Mouse (Mus musculus) kidney, postnatal 25 days (tissue): Measurements from ENCODE around the gene Tcf7l2.
A peak's percentile ranks its signal among the peaks of the same experiment; 100 is the strongest.

Experiments
- DNase-seq, 2 experiments: peaks; one replicate each; pipeline ENCODE4 v3.0.0; 2021; ENCODE audit warnings: mixed read lengths in 2 of 2

The Tcf7l2 gene

DNA sequence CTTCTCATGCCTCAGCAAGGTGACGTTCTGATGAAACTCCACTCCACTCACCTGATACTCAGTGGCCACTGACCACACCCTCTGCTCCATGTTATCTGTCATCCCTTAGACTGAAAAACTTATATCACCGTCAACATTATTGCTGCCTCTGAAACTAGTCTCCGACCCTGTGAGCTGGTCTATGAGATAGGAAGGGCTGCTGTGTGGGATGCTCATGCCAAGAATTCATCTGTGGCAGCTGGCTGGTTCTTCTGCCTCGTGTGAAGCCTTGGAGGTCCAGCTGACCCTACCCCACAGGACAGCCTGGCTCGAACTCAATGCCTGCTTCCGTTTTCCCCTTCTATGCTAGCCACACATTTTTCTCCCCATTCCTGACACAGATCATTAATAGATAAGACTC lies 125.6 kb downstream of the Tcf7l2 start:
- DNase-seq = no peak

DNA sequence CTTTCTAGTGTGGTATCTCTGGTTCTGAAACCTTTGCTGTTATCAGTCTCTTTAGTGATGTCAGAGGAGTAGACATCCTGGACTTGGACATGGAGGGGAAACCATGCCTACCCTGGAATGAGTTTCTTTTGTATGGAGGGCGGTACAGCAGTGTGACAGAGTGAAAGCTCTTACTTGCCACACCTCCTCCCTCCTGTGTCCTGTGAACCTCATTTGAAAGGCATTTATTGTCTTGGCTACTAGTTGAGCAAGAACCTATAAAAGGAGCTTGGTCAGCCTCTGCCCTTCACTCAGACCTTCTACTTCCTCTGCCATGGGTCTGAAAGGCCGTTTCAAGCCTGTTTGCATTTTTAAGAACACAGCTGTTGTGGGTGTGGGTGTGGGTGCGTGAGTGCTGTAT lies 126.3 kb downstream of the Tcf7l2 start:
- no peak for DNase-seq

DNA sequence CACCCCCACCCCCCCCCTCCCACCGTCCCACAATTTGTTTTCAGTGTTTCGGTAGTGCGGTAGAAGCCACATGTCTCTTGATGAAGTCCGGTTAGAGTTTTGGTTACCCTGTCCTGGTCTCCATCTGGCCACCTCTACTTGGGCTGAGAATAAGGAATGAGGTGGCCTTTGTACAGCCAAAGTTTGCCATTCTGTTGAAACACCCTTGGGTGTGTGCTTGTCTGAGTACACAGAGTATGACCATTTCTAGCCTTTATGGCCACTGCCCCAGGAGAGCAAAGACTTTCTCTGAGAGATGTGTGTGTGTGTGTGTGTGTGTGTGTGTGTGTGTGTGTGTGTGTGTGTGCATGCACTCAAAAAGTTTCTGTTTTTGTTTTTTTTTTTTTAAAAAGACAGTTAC lies 127.0 kb downstream of the Tcf7l2 start:
- no peak for DNase-seq

DNA sequence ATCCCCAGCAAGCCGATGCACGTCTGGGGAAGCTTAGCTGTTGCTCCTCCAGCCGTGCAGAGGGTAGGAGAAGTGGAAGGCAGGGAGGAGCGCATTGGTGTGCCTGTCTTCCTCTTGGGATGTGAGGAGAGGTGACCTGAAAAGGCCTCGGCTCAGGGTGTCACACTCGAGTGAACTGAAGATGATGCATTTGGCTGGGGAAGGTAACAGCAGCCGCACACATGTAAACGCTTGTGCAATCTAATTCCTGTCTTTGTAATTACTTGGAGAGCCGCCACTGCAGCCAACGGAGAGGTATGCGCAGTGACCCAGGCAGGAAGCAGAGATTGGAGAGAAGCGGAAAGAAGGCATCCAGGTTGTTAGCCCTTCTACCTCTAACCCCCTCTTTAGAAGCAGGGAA lies 129.2 kb downstream of the Tcf7l2 start:
- DNase-seq = peak; percentile 57 to 77

DNA sequence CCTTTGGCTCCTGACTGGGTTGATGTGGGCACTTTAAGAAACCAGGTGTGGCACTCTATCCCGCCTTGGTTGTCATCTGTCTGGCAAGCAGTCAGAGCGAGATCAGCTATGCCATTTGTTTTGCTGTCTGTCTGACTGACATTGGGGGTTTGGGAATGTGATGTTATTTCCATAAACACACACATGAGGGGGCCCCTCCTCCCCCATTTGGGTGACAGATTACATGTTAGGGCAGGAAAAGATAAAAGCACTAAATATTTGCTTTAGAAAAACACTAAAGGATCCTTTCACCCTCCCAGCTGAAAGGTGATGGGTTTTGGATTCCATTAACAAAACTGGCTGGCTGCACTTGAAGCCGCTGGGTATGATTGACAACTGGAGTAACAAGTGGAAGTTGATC lies 129.9 kb downstream of the Tcf7l2 start:
- no peak for DNase-seq

DNA sequence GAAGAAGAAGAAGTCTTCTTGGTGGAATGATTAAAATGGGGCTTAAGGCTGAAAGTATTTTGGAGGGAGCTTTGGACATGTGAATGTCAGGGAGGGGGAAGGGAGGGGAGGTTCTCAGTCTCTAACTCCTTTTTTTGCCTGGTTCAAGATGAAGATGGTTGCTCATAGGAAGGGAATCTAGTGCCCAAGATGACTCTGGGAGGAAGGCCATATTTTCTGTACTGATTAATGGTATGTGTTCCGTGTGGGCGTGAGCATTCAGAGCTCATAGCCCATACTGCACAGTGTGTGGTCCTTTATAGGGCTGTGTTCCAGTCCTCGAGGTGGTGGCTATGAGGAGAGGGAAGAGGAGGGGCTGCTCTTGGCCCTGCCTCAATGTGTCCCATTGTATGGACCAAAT lies 131.6 kb downstream of the Tcf7l2 start:
- no peak for DNase-seq

DNA sequence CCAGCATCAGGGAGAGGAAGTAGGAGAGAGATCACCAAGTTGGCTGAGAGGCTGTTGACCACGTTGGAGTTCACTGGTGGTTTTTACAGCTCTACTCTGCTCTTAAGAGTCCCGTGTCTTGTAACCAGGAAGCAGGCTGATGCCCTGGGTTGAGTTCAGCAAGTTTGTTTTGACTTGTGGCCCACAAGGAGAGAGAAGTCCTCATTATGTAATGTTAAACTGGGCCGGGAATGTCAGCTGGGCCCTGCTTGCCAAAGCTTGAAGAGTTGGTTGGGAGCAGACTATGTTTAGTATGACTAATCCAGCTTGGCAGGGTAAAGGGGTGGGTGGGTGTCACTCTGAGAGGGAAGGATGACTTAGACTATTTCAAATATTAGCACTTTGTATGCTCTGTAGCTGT lies 134.9 kb downstream of the Tcf7l2 start:
- DNase-seq = peak; percentile 24 to 77

DNA sequence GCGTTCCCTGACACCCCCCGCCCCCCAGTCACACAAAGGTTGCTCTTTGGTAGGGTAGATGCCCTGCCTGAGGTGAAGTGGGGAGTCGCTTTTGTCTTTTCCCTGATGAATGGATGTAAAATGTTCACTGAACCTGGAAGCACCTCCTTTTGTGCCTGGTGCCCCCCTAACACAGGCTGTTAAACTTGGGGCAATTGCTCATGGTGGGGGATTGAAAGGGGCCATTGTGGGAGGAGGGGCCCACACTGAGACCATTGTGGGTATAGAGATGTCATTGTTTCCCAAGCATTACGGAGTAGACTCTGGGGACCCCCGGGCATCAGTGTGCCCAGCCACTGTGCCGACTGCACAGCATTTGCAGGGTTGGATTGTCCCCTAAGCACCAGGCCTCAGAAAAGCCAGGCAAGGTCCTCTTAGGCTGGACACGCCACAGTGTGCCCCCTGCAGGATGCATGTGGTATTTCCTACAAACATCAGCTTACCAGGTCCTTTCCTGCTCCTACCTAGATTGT lies 135.8 kb downstream of the Tcf7l2 start:
- peak; percentile 80 to 83 for DNase-seq

DNA sequence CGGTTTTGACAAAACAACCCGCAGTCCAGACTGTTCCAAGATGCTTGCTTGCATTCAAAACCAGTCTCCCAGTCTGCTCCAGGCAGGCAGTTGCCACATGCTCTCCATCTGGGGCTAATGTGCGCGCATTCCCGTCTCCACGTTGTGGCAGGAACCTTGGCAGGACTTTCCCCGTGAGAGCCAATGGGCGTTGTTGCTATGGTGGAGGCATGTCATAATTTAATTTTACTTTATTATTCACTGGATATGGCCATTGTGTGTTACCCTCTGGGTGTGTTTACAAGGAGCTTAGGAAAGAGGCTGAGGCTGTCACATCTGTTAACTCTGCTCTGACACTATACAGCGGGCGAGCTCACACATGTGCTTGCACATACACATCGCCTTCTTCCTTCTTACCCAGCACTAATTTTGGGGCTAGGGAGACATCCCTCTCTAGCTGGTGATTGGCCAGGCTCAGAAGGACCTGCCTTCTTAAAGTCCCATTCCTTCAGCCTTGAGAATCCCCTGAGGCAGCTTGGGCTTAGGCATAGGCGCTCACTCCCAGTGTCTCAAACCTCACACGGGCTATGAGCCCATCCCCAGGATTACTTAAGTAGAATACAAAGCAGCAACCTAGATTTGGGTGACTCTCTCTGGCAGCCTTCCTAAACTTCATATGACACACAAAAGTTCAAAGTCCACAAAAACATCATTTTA lies 139.2 kb downstream of the Tcf7l2 start:
- no peak for DNase-seq

DNA sequence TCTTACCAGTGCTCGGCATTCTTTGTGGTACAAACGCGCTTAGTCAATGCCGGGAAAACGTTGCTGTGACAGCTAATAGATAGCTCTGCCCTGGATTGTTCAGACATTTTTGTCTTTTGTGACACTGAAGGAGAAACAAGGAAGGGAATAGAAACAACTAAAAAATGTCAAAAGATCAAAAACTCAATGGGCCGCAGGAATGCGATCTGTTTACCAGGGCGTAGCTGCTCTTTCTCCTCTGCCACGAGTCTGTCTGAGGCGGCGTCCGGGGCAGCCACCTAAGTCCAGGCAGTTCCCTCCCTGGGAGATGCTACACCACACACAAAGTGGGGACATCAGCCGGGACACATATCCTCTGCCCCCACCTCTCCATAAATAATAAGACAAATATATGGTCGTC lies 144.9 kb downstream of the Tcf7l2 start:
- DNase-seq = peak in 1 of 2 experiments; percentile 30

DNA sequence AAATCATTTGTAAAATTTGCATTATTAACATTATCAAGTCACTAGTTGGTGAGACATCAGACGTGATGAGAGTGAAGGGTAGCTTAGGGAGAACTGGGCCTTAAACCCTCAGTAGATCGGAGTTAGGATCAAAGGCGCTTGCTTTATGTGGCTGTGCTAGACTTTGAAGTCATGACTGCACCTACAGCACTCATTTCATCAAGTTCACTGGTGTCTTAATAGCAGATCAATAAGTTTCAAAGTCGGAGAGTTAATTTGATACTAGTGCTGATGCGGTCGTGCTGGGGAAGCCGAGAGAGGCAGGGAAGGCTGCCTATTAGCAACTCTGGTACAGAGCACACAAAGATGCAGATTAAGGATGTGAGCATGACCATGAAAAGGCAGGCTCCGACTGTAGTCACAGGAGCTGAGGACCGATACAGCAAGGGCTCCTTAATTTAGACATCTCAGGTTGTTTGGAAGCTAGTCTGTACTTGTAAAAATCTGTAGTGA lies 150.1 kb downstream of the Tcf7l2 start:
- DNase-seq = no peak

DNA sequence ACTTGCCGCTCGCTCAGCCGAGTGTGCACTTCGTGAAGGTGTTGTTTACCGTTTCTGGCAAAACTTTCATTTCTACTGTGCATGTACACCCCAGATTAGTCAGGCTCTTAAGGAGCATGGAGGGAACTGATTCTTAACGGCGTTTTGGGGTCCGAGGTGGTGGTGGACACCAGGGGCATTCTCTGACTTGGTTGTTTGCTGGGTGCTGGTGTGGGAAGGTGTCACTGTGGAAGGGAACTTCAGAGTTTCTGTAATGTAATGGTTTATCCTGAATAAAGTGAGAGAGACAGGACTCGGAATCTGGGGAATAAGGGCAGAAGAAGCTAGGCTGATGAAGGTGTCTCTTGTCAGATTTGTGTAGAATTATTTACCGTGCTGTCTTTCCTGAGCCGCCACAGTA lies 151.9 kb downstream of the Tcf7l2 start:
- no peak for DNase-seq

DNA sequence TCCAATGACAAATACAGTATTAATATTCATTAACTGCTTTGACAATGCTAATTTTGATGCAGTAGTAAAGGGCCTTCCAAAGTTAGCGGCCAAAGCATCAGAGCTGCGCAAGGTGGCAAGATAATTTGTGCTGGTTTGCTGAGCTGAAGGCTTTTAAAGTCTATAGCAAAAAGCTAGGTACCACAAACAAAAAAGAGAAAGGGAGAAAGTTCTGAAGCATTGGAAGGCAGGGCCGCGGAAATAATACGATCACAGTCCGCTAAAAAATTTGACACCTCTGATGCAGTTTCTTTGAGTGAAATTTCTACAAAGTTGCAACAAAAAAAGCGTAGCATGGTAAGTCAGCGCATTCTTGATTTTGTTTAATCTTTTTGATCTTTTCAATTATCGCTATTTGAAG lies 152.8 kb downstream of the Tcf7l2 start:
- DNase-seq = no peak

DNA sequence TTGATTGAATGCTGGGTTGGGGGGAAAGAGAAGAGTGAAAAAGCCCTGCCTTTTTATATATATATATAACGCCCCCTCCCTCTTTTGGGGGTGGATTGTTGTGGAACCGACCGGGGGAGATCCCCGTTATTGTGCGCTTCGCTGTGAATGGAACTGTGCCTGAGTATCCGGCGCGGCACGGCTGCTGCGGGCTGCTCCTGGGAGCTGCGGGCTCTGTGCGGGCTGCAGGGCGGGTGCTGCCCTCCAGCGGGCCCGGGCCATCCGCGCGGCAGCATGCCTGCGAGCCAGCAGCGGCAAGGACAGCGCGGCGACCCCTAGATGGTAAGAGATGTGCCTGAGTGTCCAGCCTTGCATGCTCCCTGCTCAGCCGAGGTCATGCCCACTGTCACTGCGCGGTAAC lies 153.7 kb downstream of the Tcf7l2 start:
- DNase-seq = peak; percentile 57 to 68

DNA sequence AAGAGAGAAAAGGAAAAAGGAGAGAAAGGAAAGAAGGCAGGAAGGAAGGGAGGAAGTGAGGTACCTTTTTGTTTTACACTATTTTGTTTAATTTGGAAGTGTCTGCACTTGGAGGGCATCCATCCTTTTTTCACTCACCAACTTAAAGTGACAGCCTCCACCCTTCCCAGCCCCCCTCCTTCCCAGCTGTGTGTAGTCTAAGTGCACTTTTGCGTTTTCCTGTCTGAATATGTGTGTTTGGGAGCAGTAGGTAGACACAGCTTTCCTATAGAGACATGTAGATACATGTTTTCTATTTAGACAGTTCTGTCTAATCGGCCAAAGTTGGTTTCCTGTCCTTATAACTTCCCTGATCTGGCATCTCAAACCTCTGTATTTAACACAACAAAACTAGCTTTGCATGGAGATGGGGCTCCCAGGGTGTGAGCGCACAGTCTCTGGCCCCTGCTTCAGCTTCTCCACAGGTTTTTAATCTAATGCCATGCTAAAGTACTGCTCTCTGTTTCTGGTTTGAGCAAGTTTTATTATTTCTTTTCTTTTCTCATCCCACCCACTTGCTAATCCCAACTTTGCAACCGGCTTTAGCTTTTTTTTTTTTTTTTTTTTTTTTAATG lies 154.3 kb downstream of the Tcf7l2 start:
- DNase-seq = no peak

DNA sequence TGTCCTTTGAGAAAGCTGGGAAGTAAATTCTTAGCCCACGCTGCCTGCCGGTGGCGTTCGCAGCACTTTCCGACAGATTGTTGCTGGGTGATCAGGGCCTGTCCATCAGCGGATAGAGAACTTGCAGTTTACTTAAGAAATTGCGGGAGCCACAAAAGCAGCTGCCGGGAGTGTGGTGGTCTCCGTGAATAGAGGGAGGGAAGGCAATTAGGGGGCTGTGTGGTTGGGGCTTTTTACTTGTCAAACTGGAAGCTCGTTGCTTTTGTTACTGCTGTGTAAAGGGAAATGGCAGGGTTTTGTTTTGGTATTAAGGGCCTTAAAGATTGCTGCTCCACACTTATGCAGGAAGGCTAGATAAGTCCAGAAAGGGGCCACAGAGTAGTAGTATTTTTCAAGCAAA lies 155.0 kb downstream of the Tcf7l2 start:
- DNase-seq = no peak

DNA sequence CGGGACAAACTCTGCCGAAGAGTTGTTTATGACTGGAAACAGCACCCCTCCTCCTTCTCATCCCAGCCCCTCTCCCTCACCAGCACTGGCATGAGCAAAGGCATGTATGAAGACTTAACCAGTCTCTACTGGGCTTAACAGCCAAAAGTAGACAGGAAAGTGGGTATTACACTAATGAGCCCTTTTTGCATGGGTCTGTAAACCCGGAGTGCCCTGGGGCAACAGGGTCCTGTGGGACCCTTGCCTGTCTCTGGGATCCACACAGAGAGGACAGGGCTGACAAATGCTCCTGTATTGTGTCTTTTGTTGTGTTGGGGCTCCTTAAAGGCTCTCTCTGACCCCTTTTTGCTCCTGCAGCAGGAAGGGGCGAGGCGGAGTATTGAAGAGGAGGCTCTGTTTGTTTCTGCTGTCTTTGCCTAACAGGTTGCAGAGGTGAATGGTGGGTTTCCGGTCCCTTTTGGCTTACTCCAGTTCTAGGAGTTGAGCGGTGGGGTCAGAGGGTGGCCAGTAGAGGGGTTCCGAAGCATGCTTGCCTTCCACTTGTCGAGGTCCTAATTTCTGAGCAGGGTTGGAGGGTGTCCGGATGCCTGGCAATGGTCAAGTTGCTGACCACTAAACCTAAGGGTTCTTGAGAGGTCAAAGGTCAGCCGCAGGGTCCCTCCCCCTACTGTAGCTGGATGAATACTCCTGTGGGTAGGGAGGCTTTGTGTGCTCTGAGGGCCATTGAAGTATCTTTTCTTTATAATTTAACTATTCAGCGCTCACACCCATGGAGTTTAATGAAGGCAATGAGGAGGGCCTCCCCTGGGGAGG lies 161.2 kb downstream of the Tcf7l2 start:
- DNase-seq = no peak

DNA sequence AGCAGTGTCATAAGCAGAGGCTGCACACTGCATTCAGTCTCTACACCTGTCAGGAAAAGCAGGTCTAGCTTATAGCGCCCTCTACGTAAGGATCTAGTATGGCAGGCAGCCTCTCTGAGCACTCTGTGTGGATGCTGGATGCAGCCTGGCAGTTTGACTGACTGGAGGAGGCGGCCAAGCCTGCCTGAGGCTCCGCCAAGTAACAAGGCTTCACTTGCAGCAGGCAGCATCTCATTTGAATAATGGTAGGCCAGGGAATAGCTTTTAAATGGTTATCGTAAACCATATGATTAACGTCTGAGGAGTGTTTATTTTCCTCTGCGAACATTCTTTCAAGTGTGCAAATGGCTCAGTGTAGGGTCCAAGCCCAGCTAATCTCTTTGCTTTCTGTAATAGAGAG lies 167.4 kb downstream of the Tcf7l2 start:
- DNase-seq = peak; percentile 48 to 52

DNA sequence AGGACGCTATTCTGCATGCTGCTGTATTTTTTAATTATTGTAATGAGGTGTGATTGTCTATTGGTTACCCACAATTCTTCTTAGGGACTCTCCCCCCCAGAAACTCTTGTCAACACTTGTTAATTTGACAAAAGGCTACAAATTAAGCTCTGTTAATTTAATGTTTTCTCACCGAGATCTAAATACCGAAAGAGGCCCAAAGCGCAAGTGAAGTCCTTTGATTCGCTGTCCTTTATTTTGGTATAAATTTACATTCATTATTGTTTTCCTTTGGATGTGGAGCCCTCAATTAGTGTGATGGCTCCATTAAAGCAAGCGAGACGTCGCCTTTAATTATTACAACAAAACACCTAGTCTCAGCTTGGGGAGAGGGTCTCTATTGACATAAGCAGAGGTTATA lies 170.3 kb downstream of the Tcf7l2 start:
- DNase-seq = no peak

DNA sequence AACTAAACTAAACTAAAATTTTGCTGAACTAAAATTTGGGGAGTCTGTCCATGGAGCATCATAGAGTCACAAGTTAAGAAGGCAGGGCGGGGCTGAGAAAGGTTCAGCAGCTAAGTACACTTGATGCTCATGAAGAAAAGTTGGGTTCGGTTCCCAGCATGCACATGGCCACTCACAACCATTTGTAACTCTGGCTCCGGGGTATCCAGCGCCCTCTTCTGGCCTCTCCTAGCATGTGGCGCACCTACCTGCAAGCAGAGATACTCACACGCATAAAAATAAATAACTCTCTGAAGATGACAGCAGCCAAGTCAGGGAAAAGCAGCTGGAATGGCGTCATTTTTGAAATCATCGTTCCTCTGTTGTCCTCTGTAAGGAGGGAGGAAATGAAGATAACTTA lies 171.2 kb downstream of the Tcf7l2 start:
- DNase-seq = no peak

DNA sequence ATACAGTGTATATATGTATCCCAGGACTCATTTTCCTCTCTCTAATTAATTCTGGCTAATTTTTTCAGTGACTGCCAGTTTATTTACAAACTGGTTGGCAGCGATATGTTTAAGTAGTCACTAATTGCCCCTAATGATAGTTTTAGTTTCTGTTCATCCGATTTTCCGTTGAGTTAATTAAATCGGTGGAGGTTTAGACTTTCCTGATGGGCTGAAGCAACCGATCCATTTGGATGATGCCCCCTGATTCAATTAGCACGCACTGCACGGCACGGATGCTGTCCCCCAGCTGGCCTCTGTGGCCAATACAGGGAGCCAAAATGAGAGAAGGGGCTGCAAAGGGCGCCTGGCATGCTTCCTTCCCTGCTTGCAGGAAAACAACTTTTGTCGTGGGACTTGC lies 172.0 kb downstream of the Tcf7l2 start:
- DNase-seq = no peak

DNA sequence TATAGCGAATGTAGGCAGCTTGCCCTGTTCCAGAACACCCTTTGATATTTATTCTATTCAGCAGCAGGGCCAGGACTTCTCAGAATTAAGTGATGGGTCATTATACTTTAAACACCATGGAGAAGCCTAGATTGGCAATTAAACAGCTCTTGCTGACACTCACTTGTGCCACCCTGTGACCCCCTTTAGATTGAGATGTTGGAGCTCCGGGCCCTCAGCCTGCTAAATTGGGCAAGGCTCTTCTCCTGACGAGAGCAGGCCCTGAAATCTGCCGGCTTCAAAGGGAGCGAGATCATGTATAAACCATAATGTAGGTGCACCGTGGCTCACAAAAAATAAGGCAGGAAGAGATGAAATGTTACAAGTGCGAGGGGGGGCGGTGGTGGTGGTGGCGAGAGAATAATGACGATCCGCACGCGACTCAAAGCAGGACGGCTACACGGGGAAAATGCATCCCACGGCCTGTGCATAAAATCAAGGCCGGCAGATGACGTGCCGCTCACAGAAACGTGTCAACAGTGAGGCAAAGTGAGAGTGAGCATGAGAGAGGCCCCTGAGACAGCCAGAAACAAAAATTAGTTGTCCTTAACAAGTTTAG lies 173.1 kb downstream of the Tcf7l2 start:
- DNase-seq = peak in 1 of 2 experiments; percentile 30

DNA sequence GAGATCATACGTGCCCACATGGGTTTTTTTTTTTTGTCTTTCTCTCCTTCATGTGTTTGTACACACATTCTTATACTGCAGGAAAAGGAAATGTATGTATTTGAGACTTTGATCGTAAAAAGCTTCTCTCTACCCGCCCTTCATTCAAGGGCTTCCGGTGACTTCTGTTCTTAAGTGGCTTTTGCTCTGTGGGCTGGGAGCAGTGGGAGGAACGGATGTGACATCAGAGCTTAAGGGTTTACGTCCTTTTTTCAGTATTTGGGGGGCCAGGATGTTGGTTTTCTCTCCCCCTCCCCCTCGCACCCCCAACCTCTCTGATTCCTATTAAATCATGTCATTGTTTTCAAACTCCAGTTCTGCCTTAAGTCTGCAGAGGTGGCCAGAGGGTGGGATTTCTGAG lies 173.9 kb downstream of the Tcf7l2 start:
- DNase-seq = peak in 1 of 2 experiments; percentile 22
